Mouse (Mus musculus): ENCODE data around the gene Ghrl. TPM values are rescaled to one million over a fixed set of nuclear protein-coding genes. Genes with fewer than 3 reads are reported as not detected.

Ghrl gene
- polyA plus RNA-seq, 1 experiment from 2014 or later = 57.1 TPM

Small RNAs within 50 kb of the gene (microRNA-seq; reads per million reads assigned to microRNA genes)
- 0.77 reads per million for gene Mir7042

Other genes starting within 250 kb of the Ghrl start
- 26.4 and 26.7 TPM in 2 replicates for gene Il17rc, start 248.5 kb downstream of the Ghrl start, polyA plus RNA-seq (2015; fragmentation: Nextera tagmentation; extraction: Ambion mirVana)
- gene Creld1, start 236.6 kb downstream of the Ghrl start, polyA plus RNA-seq (2015; fragmentation: Nextera tagmentation; extraction: Ambion mirVana) = 23.2 and 23.3 TPM in 2 replicates
- gene Prrt3, start 217.9 kb downstream of the Ghrl start, polyA plus RNA-seq (2015; fragmentation: Nextera tagmentation; extraction: Ambion mirVana) = 0.40 and 0.54 TPM in 2 replicates
- 88.5 and 94.7 TPM in 2 replicates for gene Emc3, start 188.2 kb downstream of the Ghrl start, polyA plus RNA-seq (2015; fragmentation: Nextera tagmentation; extraction: Ambion mirVana)
- gene Fancd2, start 188.2 kb downstream of the Ghrl start, polyA plus RNA-seq (2015; fragmentation: Nextera tagmentation; extraction: Ambion mirVana) = 8.1 and 9.7 TPM in 2 replicates
- 0.23 TPM in 1 of 2 replicates, not detected in the other for gene Fancd2os, start 119.2 kb downstream of the Ghrl start, polyA plus RNA-seq (2015; fragmentation: Nextera tagmentation; extraction: Ambion mirVana)
- gene Brk1, start 115.1 kb downstream of the Ghrl start, polyA plus RNA-seq (2015; fragmentation: Nextera tagmentation; extraction: Ambion mirVana) = 199 and 202 TPM in 2 replicates
- gene Vhl, start 95.9 kb downstream of the Ghrl start, polyA plus RNA-seq (2015; fragmentation: Nextera tagmentation; extraction: Ambion mirVana) = 39.5 and 43.6 TPM in 2 replicates
- gene Irak2, start 81.4 kb downstream of the Ghrl start, polyA plus RNA-seq (2015; fragmentation: Nextera tagmentation; extraction: Ambion mirVana) = 8.0 and 10.0 TPM in 2 replicates
- 0.81 and 0.99 TPM in 2 replicates for gene Tatdn2, start 22.8 kb downstream of the Ghrl start, polyA plus RNA-seq (2015; fragmentation: Nextera tagmentation; extraction: Ambion mirVana)
- gene Sec13, start 20.9 kb upstream of the Ghrl start, polyA plus RNA-seq (2015; fragmentation: Nextera tagmentation; extraction: Ambion mirVana) = 234 and 251 TPM in 2 replicates